Mouse (Mus musculus): ENCODE measurements around the gene Tsnaxip1.
"Not testable (repeated sequence)": the region's sequence is repeated elsewhere in the genome, so short reads cannot be mapped to it uniquely, and the experiment has no call there.

Gene Tsnaxip1

GRCm38 (mm10) chr8:105819659-105820058, 7.9 kb upstream of the Tsnaxip1 start:
- no peak for DNase-seq

- no peak for DNase-seq
Observed at GRCm38 (mm10) chr8:105820925-105821324, 6.6 kb upstream of the Tsnaxip1 start.

GRCm38 (mm10) chr8:105825506-105825905, 2.0 kb upstream of the Tsnaxip1 start:
- no peak for DNase-seq

GRCm38 (mm10) chr8:105826379-105826778, 1.2 kb upstream of the Tsnaxip1 start:
- DNase-seq: no peak

- DNase-seq: not testable (repeated sequence)
Observed at GRCm38 (mm10) chr8:105833740-105834139, 6.2 kb downstream of the Tsnaxip1 start.

- DNase-seq: no peak
Observed at GRCm38 (mm10) chr8:105835318-105835717, 7.8 kb downstream of the Tsnaxip1 start.

GRCm38 (mm10) chr8:105836991-105837390, 9.5 kb downstream of the Tsnaxip1 start:
- no peak for DNase-seq

DNA sequence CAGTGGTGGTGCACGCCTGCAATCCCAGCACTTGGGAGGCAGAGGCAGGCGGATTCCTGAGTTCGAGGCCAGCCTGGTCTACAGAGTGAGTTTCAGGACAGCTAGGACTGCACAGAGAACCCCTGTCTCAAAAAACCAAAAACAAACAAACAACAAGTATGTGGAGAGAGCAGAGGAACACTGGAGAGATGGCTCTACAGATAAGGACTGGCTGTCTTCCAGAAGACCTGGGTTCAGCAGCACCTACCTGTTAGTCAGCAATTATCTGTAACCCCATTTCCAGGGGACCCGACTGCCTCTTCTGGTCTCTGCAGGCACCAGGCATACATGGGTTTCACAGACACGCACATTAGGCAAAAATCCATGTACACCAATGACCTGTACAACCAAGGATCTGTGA, 11.7 kb downstream of the Tsnaxip1 start:
- no peak for DNase-seq

GRCm38 (mm10) chr8:105846678-105847077, 19.1 kb downstream of the Tsnaxip1 start:
- DNase-seq: no peak

DNA sequence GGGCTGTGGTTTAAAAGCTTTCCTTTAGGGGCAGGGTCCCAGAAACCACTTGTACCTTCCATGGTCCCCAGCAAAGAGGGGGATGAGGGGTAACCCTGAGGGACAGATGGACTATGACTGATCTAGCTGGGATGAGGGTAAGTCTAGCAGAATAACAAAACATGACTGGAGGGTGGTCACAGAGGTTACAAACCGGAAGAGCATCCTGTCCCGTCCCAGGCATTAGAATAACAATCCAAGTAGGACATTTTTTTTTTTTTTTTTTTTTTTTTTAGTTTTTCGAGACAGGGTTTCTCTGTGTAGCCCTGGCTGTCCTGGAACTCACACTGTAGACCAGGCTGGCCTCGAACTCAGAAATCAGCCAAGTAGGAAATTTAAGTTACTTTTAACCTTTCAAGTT, 22.5 kb downstream of the Tsnaxip1 start:
- no peak for DNase-seq

DNA sequence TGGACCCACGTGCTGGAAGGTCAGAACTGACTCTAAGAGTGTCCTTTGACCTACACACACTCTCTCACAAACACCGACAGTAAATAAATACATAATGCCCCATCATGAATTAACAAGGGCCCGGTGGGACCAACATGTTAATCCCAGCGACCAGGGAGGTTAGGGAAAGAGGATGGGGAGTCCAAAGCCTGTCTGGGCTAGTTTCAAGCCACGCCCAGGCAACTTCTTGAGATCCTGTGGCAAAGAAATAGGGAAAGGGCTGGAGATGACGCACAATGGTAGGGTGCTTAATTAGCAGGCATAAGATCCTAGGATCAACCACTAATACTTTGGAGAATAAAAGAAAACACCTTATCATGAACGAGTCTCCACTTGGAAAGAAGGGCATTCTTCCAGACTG, 23.1 kb downstream of the Tsnaxip1 start:
- DNase-seq: no peak

GRCm38 (mm10) chr8:105851651-105852143, 24.2 kb downstream of the Tsnaxip1 start:
- peak; percentile 78 for DNase-seq

DNA sequence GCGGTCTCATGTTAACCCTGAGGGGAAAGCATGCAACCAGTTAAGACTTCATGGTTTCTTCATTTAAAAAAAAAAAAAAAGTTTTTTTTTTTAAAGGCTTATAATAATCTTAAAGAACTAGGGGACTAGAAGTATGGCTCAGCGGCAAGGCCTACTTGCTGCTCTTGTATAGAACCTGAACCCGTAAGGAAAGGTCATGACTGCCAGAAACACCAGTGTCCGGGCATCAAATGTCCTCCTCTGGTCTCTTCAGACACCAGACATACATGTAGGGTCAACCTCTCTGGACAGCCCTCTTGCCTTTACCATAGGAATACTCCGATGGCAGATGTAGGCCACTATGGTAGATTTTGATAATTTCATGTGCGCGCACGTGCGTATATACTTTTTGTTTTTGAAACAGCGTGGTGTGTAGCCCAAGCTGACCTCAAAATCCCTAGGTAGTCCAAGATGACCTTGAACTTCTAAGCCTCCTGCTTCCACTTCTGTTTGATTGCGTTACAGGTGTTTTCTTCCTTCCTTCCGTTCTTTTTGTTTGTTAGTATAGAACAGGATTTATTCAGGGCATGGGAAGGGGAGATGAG, 24.7 kb downstream of the Tsnaxip1 start:
- no peak for DNase-seq

DNA sequence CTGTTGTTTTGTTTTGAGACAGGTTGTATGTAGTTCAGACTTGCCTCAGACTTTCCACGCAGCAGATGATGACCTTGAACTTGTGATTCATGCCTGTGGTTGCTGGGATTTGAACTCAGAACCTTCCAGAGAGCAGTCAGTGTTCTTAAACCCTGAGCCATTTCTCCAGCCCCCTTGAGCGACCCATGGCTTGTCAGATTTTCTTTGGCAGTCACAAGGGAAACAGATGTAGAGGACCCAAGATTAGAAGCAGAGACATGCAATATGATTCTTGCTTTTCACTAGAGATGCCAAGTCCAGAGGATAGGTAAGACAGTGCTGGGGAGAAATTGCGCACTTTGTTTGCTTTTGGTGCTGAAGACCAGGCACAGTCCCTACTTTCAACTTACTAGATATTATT, 25.6 kb downstream of the Tsnaxip1 start, which contains the start of gene Cenpt:
Gene Cenpt, minus strand, starts transcription at position 101 of the 400 bp plus-strand sequence.
- DNase-seq: no peak

- peak; percentile 44 for DNase-seq
Observed at GRCm38 (mm10) chr8:105854303-105854702, 26.8 kb downstream of the Tsnaxip1 start.

DNA sequence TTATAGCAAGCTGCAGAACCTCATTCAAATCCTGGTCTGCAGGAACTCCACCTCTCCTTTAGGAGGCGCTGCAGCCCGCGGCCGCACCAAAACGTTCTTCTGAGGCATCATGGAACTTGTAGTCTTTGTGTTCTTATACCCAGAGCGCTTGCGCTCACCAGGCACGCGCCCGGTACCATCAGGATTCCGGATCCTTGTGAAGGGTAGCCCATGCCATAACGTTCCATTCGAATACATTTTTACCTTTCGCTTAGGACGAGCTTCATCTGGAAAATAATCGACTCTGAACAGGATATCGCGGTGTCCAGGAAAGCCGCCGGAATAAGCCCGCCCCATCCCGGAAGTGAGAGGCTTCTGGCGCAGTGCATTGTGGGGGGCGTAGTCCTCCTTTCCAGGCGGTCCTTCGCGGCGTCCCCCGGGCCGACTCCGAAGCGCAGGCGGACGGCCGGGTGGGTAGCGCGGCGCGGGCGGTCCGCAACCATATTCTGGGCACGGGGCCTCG, 27.2 kb downstream of the Tsnaxip1 start, which contains the start of gene Thap11:
Gene Thap11, plus strand, starts transcription at position 418 of the 502 bp plus-strand sequence.
- DNase-seq: peak; percentile 88

GRCm38 (mm10) chr8:105855248-105856167, 28.0 kb downstream of the Tsnaxip1 start:
- DNase-seq: peak; percentile 57

DNA sequence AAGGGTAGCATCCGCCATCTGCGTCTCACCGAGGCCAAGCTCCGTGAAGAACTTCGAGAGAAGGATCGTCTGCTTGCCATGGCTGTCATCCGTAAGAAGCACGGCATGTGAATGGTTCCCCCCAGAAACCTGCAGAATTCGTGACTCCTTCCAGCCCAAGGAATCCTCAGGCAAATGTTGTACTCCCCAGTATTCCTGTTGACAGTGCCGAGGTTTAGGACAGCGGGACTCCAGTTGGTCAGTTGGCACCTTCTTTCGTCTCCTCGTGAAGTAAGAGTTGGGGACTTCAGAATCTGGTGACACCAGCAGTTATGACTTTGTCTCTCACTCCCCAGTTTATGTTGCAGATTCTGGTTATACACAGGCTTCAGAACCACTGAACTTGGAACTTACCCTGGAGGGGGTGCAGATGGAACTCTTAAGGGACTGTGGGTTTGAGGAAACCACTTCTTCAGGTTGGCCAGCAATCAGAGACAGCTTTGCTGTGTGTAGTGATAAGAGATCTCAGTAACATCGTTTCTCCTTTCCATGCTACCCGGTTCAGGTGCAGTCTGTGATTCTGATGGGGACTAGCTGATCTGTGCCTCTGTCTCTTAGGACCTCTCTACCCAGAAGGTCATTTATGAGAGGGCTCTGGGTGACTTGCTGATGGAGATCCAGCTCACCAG, 28.8 kb downstream of the Tsnaxip1 start:
- DNase-seq: no peak

DNA sequence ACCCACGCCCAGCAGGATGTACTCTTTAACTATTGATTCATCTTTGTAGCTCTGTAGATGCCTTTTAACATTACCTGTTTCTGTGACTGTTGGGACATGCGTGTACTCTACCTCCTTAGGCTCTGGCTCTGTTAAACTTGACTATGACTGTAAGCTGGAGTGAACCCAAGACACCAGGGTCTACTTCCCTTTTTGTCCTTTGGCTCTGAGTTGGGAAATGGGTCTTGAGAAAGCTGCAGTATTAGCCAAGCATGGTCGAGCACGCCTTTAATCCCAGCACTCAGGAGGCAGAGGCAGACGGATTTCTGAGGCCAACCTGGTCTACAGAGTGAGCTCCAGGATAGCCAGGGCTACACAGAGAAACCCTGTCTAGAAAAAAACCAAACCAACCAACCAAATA, 31.0 kb downstream of the Tsnaxip1 start:
- no peak for DNase-seq

- DNase-seq: no peak
Observed at GRCm38 (mm10) chr8:105859314-105859713, 31.8 kb downstream of the Tsnaxip1 start.

DNA sequence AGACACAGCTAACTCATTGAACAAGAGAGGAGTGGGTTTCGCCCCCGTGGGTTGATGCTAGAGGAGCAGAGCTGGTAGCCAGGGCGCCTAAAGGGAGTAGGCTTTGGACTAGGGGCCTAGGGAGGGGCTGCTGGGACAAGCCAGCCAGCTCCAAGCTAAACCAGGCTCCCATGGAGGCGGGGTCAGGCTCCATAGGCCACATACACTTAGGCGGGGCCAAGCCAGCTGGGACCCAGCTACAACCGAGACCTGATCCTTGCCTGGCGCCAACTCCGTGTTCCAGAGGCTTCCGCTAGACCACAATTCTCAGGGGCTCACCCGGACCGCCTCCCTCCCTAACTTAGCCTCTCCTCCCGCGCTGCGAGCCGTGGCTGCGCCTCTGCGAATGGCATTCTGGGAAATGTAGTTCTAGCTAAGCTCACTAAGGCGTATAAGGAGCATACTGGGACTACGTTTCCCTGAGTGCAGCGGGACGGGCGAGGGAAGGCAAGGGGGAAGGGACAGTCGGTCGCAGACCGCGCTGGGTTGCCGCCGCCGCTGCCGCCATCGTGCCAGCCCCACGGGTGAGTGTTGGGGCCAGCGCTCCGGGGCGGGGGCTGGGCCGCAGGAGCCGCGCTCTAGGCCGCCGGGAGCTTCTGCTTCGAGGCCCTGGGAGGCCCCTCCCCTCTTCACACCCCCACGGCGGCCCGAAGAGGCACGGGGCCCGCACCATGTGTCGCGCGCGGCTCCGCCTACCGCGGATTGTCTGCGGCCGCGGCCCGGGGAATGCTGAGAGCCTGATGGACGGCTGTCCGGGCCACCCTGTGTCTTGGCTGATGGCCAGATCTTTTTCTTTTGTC, 32.8 kb downstream of the Tsnaxip1 start, which contains the start of gene Nutf2:
Gene Nutf2, plus strand, starts transcription at position 438 of the 839 bp plus-strand sequence.
- DNase-seq: peak; percentile 89

- no peak for DNase-seq
Observed at GRCm38 (mm10) chr8:105861951-105862350, 34.4 kb downstream of the Tsnaxip1 start.
